Mouse (Mus musculus) lung, adult 2 months (tissue): Measurements from ENCODE around the gene Pgm1. TPM values are rescaled to one million over a fixed set of nuclear protein-coding genes. Genes with fewer than 3 reads are reported as not detected.

Experiments used
- DNase-seq: peaks from one replicate; pipeline ENCODE4 v3.0.0; 2022
- H3K4me1 ChIP-seq: fragments of 200-500 bp; 2 replicates; pipeline ENCODE4 v1.6.1; 2011; ENCODE audit warnings: low read length; ENCODE audit not compliant: control insufficient read depth, insufficient read depth
- H3K4me3 ChIP-seq: fragments of 200-500 bp; replicated peaks from 2 replicates; pipeline ENCODE3; 2011; ENCODE audit warnings: low read depth, mild to moderate bottlenecking, control low read depth, low read length; ENCODE audit errors: extremely low read depth
- CTCF ChIP-seq: fragments of 200-500 bp; IDR thresholded peaks from 2 replicates; pipeline ENCODE4 v1.5.1; 2011; ENCODE audit warnings: mild to moderate bottlenecking, low read length, control low read depth; ENCODE audit not compliant: insufficient read depth
- POLR2A ChIP-seq: fragments of 200-500 bp; IDR thresholded peaks from 2 replicates; pipeline ENCODE4 v1.6.1; 2011; ENCODE audit warnings: low read depth, mild to moderate bottlenecking, control low read depth, low read length, borderline replicate concordance; ENCODE audit errors: extremely low read depth
- whole genome bisulfite sequencing: fragments of 180-500 bp; shearing (Covaris S2); methylation state at CpG from one replicate; pipeline ENCODE4 v1.1.7; 2018; 5-methylcytosine and 5-hydroxymethylcytosine counted together
- polyA plus RNA-seq: library from polyadenylated mRNA; depleted of rRNA; stranded (reverse); fragments of >200 nt; gene quantifications from 2 replicates; pipeline ENCODE4 v1.2.3, GENCODE M21; 2012

Gene Pgm1
- polyA plus RNA-seq, 1 experiment = 45.2 TPM

DNA sequence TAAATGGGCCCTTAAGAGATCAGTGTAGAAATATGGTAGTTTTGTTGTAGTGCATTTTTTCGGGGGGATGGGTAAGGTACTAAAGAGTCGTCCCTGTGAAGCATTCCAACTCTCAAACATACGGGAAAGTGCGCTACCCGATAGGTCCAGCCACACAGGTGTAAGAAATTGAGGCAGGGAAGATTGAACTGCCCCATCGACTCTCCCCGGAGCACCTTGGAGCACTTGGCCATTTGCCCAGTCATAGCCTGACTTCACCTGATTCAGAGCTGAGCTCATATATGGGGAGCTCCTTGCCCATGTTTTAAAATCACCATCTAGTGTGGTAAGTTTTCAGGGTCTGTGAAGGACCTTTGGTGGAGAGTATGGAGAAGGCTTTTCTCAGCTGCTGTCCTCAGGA, 5.6 kb downstream of the Pgm1 start:
- 75% methylated on average over 7 of the region's 7 CpGs for WGBS
- DNase-seq = no peak

DNA sequence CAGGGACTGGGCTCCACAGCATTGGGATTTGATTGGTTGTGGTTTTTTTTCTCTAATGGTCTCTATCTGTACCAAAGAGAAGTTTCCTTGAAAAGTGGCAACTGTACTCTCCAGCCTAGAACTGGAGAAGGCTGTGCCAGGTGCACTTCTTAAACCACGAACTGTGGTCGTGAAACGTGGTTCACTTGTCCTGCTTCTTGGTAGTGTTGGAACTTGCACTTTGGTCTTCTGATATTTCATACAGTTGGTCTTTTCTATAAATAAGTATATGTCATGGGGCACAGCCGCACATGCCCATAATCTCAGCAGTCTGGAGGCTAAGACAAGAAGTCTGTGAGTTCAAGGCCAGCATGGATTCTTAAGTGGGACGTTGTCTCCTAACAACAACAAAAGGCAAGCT, 7.1 kb downstream of the Pgm1 start:
- TF ChIP-seq POLR2A (no peak), CTCF (no peak)

More for the DNA sequence above, 5.6 kb downstream of the Pgm1 start:
- Histone ChIP-seq H3K4me1 (no peaks in the 10 kb centered on the region), H3K4me3 (no peak overlapping the region)
- no peak for TF ChIP-seq CTCF
- TF ChIP-seq POLR2A = no peak

DNA sequence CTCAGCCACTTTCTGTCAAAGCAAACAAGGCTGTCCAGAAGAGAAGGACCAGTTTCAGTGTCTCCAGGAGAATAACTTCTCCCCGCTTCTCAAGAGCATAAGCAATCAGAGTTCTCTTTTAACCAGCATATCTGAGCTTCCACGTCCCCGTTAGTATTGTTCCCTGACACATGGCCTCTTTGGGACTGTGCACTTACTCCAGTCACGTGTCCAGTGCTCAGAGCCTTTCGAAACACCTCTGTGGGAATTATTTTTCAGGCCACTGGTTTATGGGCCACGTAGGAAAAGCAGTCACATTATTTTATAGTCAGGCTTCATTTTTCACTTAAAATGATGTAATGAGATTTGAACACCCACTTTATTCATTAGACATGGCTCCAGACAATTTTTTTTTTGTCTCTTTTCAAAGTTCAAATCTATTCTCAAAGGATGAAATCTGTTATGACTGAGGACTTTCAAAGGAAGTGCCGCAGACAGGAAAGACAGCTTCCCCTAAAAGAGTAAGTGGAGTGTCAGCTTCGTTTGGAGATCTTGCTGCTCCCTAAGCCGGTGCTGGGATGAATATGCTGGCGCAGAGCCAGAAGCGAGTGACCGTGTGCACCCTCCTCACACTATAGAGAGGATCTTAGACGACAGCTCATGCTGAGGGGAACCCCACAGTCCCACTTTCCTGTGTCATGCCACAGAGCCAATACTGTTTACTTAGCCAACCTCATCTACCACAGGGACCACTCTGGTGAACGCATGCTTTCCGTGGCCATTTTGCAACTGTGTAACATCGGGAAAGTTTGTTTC, 10.7 kb downstream of the Pgm1 start:
- no peak for TF ChIP-seq POLR2A
- no peak for TF ChIP-seq CTCF
- DNase-seq = no peak
- WGBS = 37% methylated on average over 16 of the region's 16 CpGs
- H3K4me1 ChIP-seq = peaks cover 4% of the 10 kb centered on the region; the same call in 1 of the 2 replicates
- H3K4me3 ChIP-seq = no peak overlapping the region

More for the DNA sequence above, 7.1 kb downstream of the Pgm1 start:
- Histone ChIP-seq H3K4me1 (peaks cover 4% of the 10 kb centered on the region; the same call in 1 of the 2 replicates), H3K4me3 (no peak overlapping the region)
- no peak for DNase-seq
- 82% methylated on average over 5 of the region's 5 CpGs for WGBS

DNA sequence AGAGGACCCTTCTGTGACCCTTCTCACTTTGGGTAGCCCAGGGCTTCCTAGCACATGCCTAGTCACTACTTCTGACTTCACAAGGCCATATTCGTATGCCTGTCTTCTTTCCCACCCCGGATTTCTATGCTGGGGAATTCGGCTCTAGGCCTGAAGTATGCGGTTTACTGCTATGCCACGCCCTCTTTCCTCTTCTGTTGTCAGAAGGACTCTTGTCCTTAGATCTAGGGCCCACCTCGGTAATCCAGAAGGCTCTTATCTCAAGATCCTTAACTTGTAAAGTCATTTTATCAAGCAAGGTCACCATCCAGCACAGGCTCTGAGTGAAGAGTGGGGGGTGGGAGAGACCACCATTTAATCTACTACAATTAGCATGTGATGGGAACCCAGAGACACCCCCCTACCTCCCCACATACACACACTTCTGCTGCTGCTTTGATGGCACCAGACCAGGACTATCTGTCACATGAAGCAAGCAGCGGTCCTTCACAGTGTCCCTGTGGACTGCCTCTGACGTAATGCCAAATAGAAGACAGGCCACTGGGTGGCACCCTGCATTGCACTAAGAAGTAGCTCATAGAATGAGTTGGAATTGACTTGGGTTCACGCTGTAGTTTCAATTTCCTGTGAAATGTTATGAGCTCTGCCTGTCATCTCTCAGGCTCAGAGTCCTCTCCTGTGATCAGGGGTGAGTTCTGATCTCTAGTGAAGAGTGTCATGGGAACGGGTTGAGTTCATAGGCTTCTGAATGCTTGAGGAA, 12.6 kb downstream of the Pgm1 start:
- DNase-seq = peak; percentile 40
- Histone ChIP-seq H3K4me1 (peaks cover 4% of the 10 kb centered on the region; the same call in 1 of the 2 replicates), H3K4me3 (peak overlapping the region; percentile 37)
- 43% methylated on average over 10 of the region's 10 CpGs for WGBS
- peak; percentile 33; the same call in 1 of the 2 replicates for TF ChIP-seq CTCF
- no peak for TF ChIP-seq POLR2A

DNA sequence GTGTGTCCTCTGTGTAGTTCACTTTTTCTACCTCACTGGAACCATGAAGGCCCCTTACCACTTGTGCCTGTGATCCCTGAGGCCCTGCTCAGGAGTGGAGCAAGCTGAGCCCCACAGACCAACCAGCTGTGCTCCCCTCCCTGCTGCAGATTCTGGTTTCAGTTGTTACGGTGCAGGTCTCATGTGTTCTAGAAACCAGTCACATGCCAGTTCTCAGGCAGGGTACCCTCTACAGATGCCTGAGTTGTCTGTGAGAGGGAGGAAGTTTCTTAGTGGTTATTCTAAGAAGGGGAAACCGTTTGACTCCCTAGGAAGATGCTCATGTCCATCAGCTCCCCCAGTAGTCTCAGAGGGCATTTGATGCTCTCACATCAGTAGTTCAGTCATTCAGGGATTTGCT, 15.4 kb downstream of the Pgm1 start:
- 65% methylated on average over 2 of the region's 2 CpGs for WGBS
- Histone ChIP-seq H3K4me3 (no peak overlapping the region), H3K4me1 (peaks cover 4% of the 10 kb centered on the region; the same call in 1 of the 2 replicates)
- no peak for DNase-seq
- no peak for TF ChIP-seq POLR2A
- no peak for TF ChIP-seq CTCF

DNA sequence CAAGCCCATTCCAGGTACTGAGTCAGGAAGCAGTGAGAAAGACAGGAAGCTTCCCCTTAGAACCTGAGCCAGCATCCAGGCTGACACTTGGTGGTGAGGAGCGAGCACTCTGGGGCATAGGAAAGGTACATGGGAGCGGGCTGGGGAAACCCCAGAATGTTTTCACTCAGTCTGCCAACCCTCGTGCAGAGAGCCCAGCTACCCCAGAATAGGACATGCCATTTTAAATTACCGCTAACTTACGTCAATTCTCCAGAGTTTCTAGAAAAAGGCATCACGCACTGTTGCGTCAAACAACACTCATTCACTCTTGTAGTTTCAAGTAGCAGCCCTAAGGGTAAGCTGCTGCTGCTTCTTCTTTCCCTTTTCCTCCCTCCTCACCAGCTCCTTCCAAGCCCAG, 15.8 kb downstream of the Pgm1 start:
- DNase-seq = no peak
- Histone ChIP-seq H3K4me3 (no peak overlapping the region), H3K4me1 (peaks cover 4% of the 10 kb centered on the region; the same call in 1 of the 2 replicates)
- 76% methylated on average over 7 of the region's 7 CpGs for WGBS
- TF ChIP-seq POLR2A = no peak
- no peak for TF ChIP-seq CTCF

GRCm38 (mm10) chr4:99946516-99946915, 17.3 kb downstream of the Pgm1 start:
- Histone ChIP-seq H3K4me3 (no peak overlapping the region), H3K4me1 (no peaks in the 10 kb centered on the region; the same call in 1 of the 2 replicates)
- WGBS = 89% methylated on average over 2 of the region's 2 CpGs
- no peak for TF ChIP-seq CTCF
- no peak for TF ChIP-seq POLR2A
- no peak for DNase-seq

DNA sequence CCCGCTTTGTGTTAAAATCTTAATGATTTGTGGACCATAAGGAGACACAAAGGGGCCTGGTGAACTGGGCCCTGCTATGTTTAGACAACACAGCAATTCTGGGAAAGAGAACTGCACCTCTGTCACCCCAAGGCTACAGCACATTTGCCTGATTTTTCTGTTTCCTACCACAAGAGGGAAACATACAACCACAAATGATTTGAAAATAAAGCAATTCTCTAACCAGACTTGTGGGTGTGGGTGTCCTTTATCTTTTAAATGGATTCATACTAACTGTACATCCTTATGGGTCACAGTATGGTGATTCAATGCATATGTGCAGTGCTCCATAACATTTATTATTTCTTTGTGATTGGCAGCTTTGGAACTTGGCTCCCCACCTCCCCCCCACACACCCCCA, 18.0 kb downstream of the Pgm1 start:
- TF ChIP-seq POLR2A (no peak), CTCF (no peak)
- 50% methylated on average over 1 of the region's 1 CpGs for WGBS

GRCm38 (mm10) chr4:99947896-99948295, 18.7 kb downstream of the Pgm1 start:
- no peak for TF ChIP-seq POLR2A
- TF ChIP-seq CTCF = no peak
- 92% methylated on average over 1 of the region's 1 CpGs for WGBS

More for the DNA sequence above, 18.0 kb downstream of the Pgm1 start:
- DNase-seq = no peak
- no peaks in the 10 kb centered on the region; the same call in 1 of the 2 replicates for H3K4me1 ChIP-seq
- no peak overlapping the region for H3K4me3 ChIP-seq

More at GRCm38 (mm10) chr4:99947896-99948295, 18.7 kb downstream of the Pgm1 start:
- H3K4me3 ChIP-seq = no peak overlapping the region
- no peaks in the 10 kb centered on the region; the same call in 1 of the 2 replicates for H3K4me1 ChIP-seq
- no peak for DNase-seq
